Comparison of ENCODE assay signal across 17 mouse cellular contexts in the genomic region with DNA sequence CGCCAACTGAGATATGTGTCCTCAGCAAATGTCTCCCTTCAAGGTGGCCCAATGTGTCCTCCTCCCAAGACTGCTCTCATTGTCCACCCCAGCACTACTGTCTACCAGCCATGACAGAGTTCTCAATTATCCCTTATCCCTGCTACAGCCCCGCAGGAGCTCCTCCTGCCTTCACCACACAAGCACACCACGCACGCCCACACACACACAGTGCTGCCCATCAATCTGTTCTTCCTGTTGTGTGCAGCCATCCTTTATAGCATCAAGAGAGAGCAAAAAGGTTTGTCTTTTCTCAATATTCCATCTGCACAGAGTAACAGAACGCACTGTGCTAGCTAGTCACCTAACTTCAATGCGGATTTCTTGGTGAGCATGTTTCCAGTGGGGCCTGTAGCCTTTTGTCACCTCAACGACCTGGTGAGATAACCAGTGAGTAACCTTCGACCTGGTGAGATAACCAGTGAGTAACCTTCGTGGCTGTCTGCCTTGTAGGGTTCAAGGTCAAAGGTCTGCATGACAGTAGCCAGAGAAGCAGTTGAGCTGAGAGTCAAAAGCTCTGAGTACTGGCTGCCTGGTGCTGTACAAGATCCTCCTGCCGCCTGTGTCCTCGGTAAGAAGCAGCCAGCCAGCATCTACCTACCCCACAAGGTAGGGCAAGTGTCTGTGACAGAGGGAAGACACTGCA. TPM values are rescaled to one million over a fixed set of nuclear protein-coding genes. Genes with fewer than 3 reads are reported as not detected.
ATAC-seq and TF ChIP-seq lines count a peak whose summit lies in the region.
"Had no signal": no experiment of that assay in that cellular context is flagged by ENCODE, and none has a peak within 500 bp of the region (broad histone marks: within the 10 kb centered on the region; RNA-seq: fewer than 3 reads in every experiment).

No protein-coding gene starts in this region.

- WGBS in intestine, postnatal 0 days = 69% methylated on average over 11 of the region's 11 CpGs
- 78% methylated on average over 11 of the region's 11 CpGs for WGBS in intestine, embryonic 15.5 days
- WGBS in liver, embryonic 15.5 days (ENCODE audit: insufficient replicate concordance) = 70% methylated on average over 11 of the region's 11 CpGs
- 79% methylated on average over 11 of the region's 11 CpGs for WGBS in liver, embryonic 12.5 days (ENCODE audit: insufficient replicate concordance)
- WGBS in small intestine, adult 2 months = 67% methylated on average over 11 of the region's 11 CpGs
- WGBS in hindbrain, embryonic 16.5 days = 91% methylated on average over 11 of the region's 11 CpGs

- no peak overlapping the region for H3K4me2 ChIP-seq in intestine, postnatal 0 days (replicated peaks; ENCODE audit: low read depth)
- H3K4me2 ChIP-seq in intestine, embryonic 15.5 days (replicated peaks) = no peak overlapping the region
- no peak overlapping the region for H3K4me2 ChIP-seq in liver, embryonic 15.5 days
- no peak overlapping the region for H3K4me2 ChIP-seq in liver, embryonic 12.5 days
- H3K4me2 ChIP-seq in hindbrain, embryonic 16.5 days (ENCODE audit: low read length) = no peak overlapping the region
- H3K4me2 ChIP-seq: embryonic facial prominence, embryonic 12.5 days; heart, embryonic 13.5 days; hindbrain, embryonic 14.5 days; limb, embryonic 12.5 days; midbrain, embryonic 11.5 days had no signal

- no peak for TF ChIP-seq POLR2A in small intestine, adult 2 months (IDR thresholded peaks at IDR 0.05; ENCODE audit: low read depth, low read length)

- no peaks in the 10 kb centered on the region for H3K27me3 ChIP-seq in intestine, postnatal 0 days (replicated peaks; ENCODE audit: control insufficient read depth, insufficient read depth, low read length)
- no peaks in the 10 kb centered on the region for H3K27me3 ChIP-seq in intestine, embryonic 15.5 days (replicated peaks)
- H3K27me3 ChIP-seq in liver, embryonic 15.5 days = no peaks in the 10 kb centered on the region
- no peaks in the 10 kb centered on the region for H3K27me3 ChIP-seq in liver, embryonic 12.5 days (replicated peaks)
- no peaks in the 10 kb centered on the region for H3K27me3 ChIP-seq in small intestine, adult 2 months (ENCODE audit: control insufficient read depth, insufficient read depth, low read length)
- H3K27me3 ChIP-seq in hindbrain, embryonic 16.5 days (replicated peaks; ENCODE audit: control insufficient read depth, insufficient read depth, low read length) = no peaks in the 10 kb centered on the region
- H3K27me3 ChIP-seq: embryonic facial prominence, embryonic 12.5 days; heart, embryonic 13.5 days; limb, embryonic 12.5 days had no signal

- TF ChIP-seq CTCF in intestine, postnatal 0 days (IDR thresholded peaks at IDR 0.05; ENCODE audit: low read depth) = no peak
- no peak for TF ChIP-seq CTCF in small intestine, adult 2 months (IDR thresholded peaks at IDR 0.05; ENCODE audit: extremely low read depth, insufficient read length, insufficient replicate concordance, low read depth, low read length)

- H3K9me3 ChIP-seq in intestine, postnatal 0 days (ENCODE audit: control insufficient read depth) = no peaks in the 10 kb centered on the region
- no peaks in the 10 kb centered on the region for H3K9me3 ChIP-seq in intestine, embryonic 15.5 days
- no peaks in the 10 kb centered on the region for H3K9me3 ChIP-seq in liver, embryonic 15.5 days (replicated peaks)
- no peaks in the 10 kb centered on the region for H3K9me3 ChIP-seq in liver, embryonic 12.5 days (replicated peaks)
- no peaks in the 10 kb centered on the region for H3K9me3 ChIP-seq in hindbrain, embryonic 16.5 days (ENCODE audit: control insufficient read depth, low read length)
- H3K9me3 ChIP-seq: embryonic facial prominence, embryonic 12.5 days; heart, embryonic 13.5 days; limb, embryonic 12.5 days had no signal

- no peak overlapping the region for H3K9ac ChIP-seq in intestine, postnatal 0 days (ENCODE audit: low read depth, low read length)
- no peak overlapping the region for H3K9ac ChIP-seq in intestine, embryonic 15.5 days
- no peak overlapping the region for H3K9ac ChIP-seq in liver, embryonic 15.5 days
- H3K9ac ChIP-seq in liver, embryonic 12.5 days = no peak overlapping the region
- H3K9ac ChIP-seq in hindbrain, embryonic 16.5 days (ENCODE audit: low read depth, low read length) = no peak overlapping the region
- H3K9ac ChIP-seq: embryonic facial prominence, embryonic 12.5 days; heart, embryonic 13.5 days; hindbrain, embryonic 14.5 days; limb, embryonic 12.5 days had no signal

- H3K4me1 ChIP-seq in intestine, postnatal 0 days (replicated peaks; ENCODE audit: control insufficient read depth, insufficient read depth, low read length) = peaks cover 6% of the 10 kb centered on the region; the same call in 1 of the 2 replicates
- H3K4me1 ChIP-seq in intestine, embryonic 15.5 days (replicated peaks) = peaks cover 15% of the 10 kb centered on the region
- peaks cover 42% of the 10 kb centered on the region for H3K4me1 ChIP-seq in liver, embryonic 15.5 days (replicated peaks)
- peaks cover 37% of the 10 kb centered on the region for H3K4me1 ChIP-seq in liver, embryonic 12.5 days
- H3K4me1 ChIP-seq in small intestine, adult 2 months (ENCODE audit: control insufficient read depth, insufficient read depth, insufficient read length, low read length) = peaks cover 40% of the 10 kb centered on the region
- H3K4me1 ChIP-seq in hindbrain, embryonic 16.5 days (ENCODE audit: control insufficient read depth, insufficient read depth, low read depth, low read length) = peaks cover 19% of the 10 kb centered on the region

- no peak overlapping the region for H3K4me3 ChIP-seq in intestine, postnatal 0 days (ENCODE audit: low read depth, low read length)
- H3K4me3 ChIP-seq in intestine, embryonic 15.5 days (replicated peaks) = no peak overlapping the region
- no peak overlapping the region for H3K4me3 ChIP-seq in liver, embryonic 15.5 days (replicated peaks)
- H3K4me3 ChIP-seq in liver, embryonic 12.5 days = no peak overlapping the region
- H3K4me3 ChIP-seq in small intestine, adult 2 months (ENCODE audit: low read depth, low read length) = peak overlapping the region; percentile 5; the same call in 1 of the 2 replicates
- no peak overlapping the region for H3K4me3 ChIP-seq in hindbrain, embryonic 16.5 days (ENCODE audit: low read length)
- H3K4me3 ChIP-seq: embryonic facial prominence, embryonic 12.5 days; gastrocnemius, adult 2 months; heart, adult 2 months; heart, embryonic 13.5 days; left cerebral cortex, adult 2 months; limb, embryonic 12.5 days had no signal

- peak overlapping the region; percentile 64 for H3K27ac ChIP-seq in intestine, postnatal 0 days (ENCODE audit: low read depth, low read length)
- H3K27ac ChIP-seq in intestine, embryonic 15.5 days = no peak overlapping the region
- H3K27ac ChIP-seq in liver, embryonic 15.5 days (replicated peaks) = peak overlapping the region; percentile 14; the same call in 1 of the 2 replicates
- no peak overlapping the region for H3K27ac ChIP-seq in liver, embryonic 12.5 days
- peak overlapping the region; percentile 73 for H3K27ac ChIP-seq in small intestine, adult 2 months (ENCODE audit: insufficient read depth, low read depth, low read length)
- no peak overlapping the region for H3K27ac ChIP-seq in hindbrain, embryonic 16.5 days (ENCODE audit: low read depth, low read length)
- H3K27ac ChIP-seq: embryonic facial prominence, embryonic 12.5 days; gastrocnemius, adult 2 months; heart, adult 2 months; heart, embryonic 13.5 days; hindbrain, embryonic 14.5 days; kidney, postnatal 0 days; left cerebral cortex, adult 2 months; limb, embryonic 12.5 days had no signal

- peaks cover 71% of the 10 kb centered on the region for H3K36me3 ChIP-seq in intestine, postnatal 0 days (ENCODE audit: control insufficient read depth, insufficient read depth)
- H3K36me3 ChIP-seq in intestine, embryonic 15.5 days = peaks cover 41% of the 10 kb centered on the region
- peaks cover 87% of the 10 kb centered on the region for H3K36me3 ChIP-seq in liver, embryonic 15.5 days (replicated peaks)
- H3K36me3 ChIP-seq in liver, embryonic 12.5 days = peaks cover 87% of the 10 kb centered on the region
- H3K36me3 ChIP-seq in small intestine, adult 2 months (ENCODE audit: control insufficient read depth, insufficient read depth, low read length) = peaks cover 58% of the 10 kb centered on the region
- peaks cover 40% of the 10 kb centered on the region for H3K36me3 ChIP-seq in hindbrain, embryonic 16.5 days (ENCODE audit: control insufficient read depth, insufficient read depth, low read length)

- no peak for ATAC-seq in intestine, postnatal 0 days
- ATAC-seq in intestine, embryonic 15.5 days = no peak
- ATAC-seq in liver, embryonic 15.5 days (ENCODE audit: insufficient read depth) = no peak
- ATAC-seq in liver, embryonic 12.5 days = no peak
- ATAC-seq in hindbrain, embryonic 16.5 days = no peak
- ATAC-seq: forebrain, embryonic 14.5 days; midbrain, embryonic 16.5 days had no signal

RNA-seq across cellular contexts. Expression of a gene that starts 5.0 kb away (rescaled TPM):
- polyA plus RNA-seq in intestine, postnatal 0 days (2015; fragmentation: Nextera tagmentation; extraction: Ambion mirVana) = 90.3 and 95.4 TPM in 2 replicates
- polyA plus RNA-seq in intestine, embryonic 15.5 days (2015; fragmentation: Nextera tagmentation; extraction: Ambion mirVana) = 78.8 and 90.9 TPM in 2 replicates
- polyA plus RNA-seq in liver, embryonic 15.5 days (2015; fragmentation: Nextera tagmentation; extraction: Ambion mirVana) = 38.9 and 39.3 TPM in 2 replicates
- 46.2 and 51.8 TPM in 2 replicates for polyA plus RNA-seq in liver, embryonic 12.5 days (2016; fragmentation: Nextera tagmentation; extraction: Ambion mirVana)
- polyA plus RNA-seq in small intestine, adult 2 months (2012; rRNA removed) = 38.8 and 78.6 TPM in 2 replicates
- polyA plus RNA-seq in hindbrain, embryonic 16.5 days (2015; fragmentation: Nextera tagmentation; extraction: Ambion mirVana) = 94.2 and 94.8 TPM in 2 replicates

RNA-seq across cellular contexts. Expression of a gene that starts 10.0 kb away (rescaled TPM):
- polyA plus RNA-seq in intestine, postnatal 0 days (2015; fragmentation: Nextera tagmentation; extraction: Ambion mirVana) = 13.3 and 14.6 TPM in 2 replicates
- 22.4 and 25.4 TPM in 2 replicates for polyA plus RNA-seq in intestine, embryonic 15.5 days (2015; fragmentation: Nextera tagmentation; extraction: Ambion mirVana)
- polyA plus RNA-seq in liver, embryonic 15.5 days (2015; fragmentation: Nextera tagmentation; extraction: Ambion mirVana) = 14.6 and 16.1 TPM in 2 replicates
- 21.3 and 21.8 TPM in 2 replicates for polyA plus RNA-seq in liver, embryonic 12.5 days (2016; fragmentation: Nextera tagmentation; extraction: Ambion mirVana)
- polyA plus RNA-seq in small intestine, adult 2 months (2012; rRNA removed) = 8.0 and 8.2 TPM in 2 replicates
- polyA plus RNA-seq in hindbrain, embryonic 16.5 days (2015; fragmentation: Nextera tagmentation; extraction: Ambion mirVana) = 18.0 and 20.4 TPM in 2 replicates

RNA-seq across cellular contexts. Expression of a gene that starts 19.3 kb away (rescaled TPM):
- 28.2 and 29.3 TPM in 2 replicates for polyA plus RNA-seq in intestine, postnatal 0 days (2015; fragmentation: Nextera tagmentation; extraction: Ambion mirVana)
- polyA plus RNA-seq in intestine, embryonic 15.5 days (2015; fragmentation: Nextera tagmentation; extraction: Ambion mirVana) = 48.3 and 49.6 TPM in 2 replicates
- polyA plus RNA-seq in liver, embryonic 15.5 days (2015; fragmentation: Nextera tagmentation; extraction: Ambion mirVana) = 23.1 and 24.6 TPM in 2 replicates
- 36.9 and 41.2 TPM in 2 replicates for polyA plus RNA-seq in liver, embryonic 12.5 days (2016; fragmentation: Nextera tagmentation; extraction: Ambion mirVana)
- polyA plus RNA-seq in small intestine, adult 2 months (2012; rRNA removed) = 5.3 and 9.0 TPM in 2 replicates
- polyA plus RNA-seq in hindbrain, embryonic 16.5 days (2015; fragmentation: Nextera tagmentation; extraction: Ambion mirVana) = 92.1 and 93.0 TPM in 2 replicates

RNA-seq across cellular contexts. Expression of a gene that starts 19.4 kb away (rescaled TPM):
- polyA plus RNA-seq in intestine, postnatal 0 days (2015; fragmentation: Nextera tagmentation; extraction: Ambion mirVana) = 4.0 and 5.2 TPM in 2 replicates
- polyA plus RNA-seq in intestine, embryonic 15.5 days (2015; fragmentation: Nextera tagmentation; extraction: Ambion mirVana) = 11.9 and 15.2 TPM in 2 replicates
- 4.3 and 4.8 TPM in 2 replicates for polyA plus RNA-seq in liver, embryonic 15.5 days (2015; fragmentation: Nextera tagmentation; extraction: Ambion mirVana)
- polyA plus RNA-seq in liver, embryonic 12.5 days (2016; fragmentation: Nextera tagmentation; extraction: Ambion mirVana) = 7.6 and 8.4 TPM in 2 replicates
- 5.1 TPM in 2 replicates for polyA plus RNA-seq in small intestine, adult 2 months (2012; rRNA removed)
- polyA plus RNA-seq in hindbrain, embryonic 16.5 days (2015; fragmentation: Nextera tagmentation; extraction: Ambion mirVana) = 42.9 and 53.2 TPM in 2 replicates

RNA-seq across cellular contexts. Expression of a gene that starts 33.0 kb away (rescaled TPM):
- 2.8 and 3.6 TPM in 2 replicates for polyA plus RNA-seq in intestine, postnatal 0 days (2015; fragmentation: Nextera tagmentation; extraction: Ambion mirVana)
- polyA plus RNA-seq in intestine, embryonic 15.5 days (2015; fragmentation: Nextera tagmentation; extraction: Ambion mirVana) = 2.8 and 4.3 TPM in 2 replicates
- 0.29 and 0.33 TPM in 2 replicates for polyA plus RNA-seq in liver, embryonic 15.5 days (2015; fragmentation: Nextera tagmentation; extraction: Ambion mirVana)
- 0.25 and 0.63 TPM in 2 replicates for polyA plus RNA-seq in liver, embryonic 12.5 days (2016; fragmentation: Nextera tagmentation; extraction: Ambion mirVana)
- polyA plus RNA-seq in small intestine, adult 2 months (2012; rRNA removed) = 5.9 and 10.9 TPM in 2 replicates
- polyA plus RNA-seq in hindbrain, embryonic 16.5 days (2015; fragmentation: Nextera tagmentation; extraction: Ambion mirVana) = 6.3 and 6.9 TPM in 2 replicates

Comparison
In these comparisons a context has a peak if more than half of its experiments do, and no peak if none do; other contexts are left out.
1. H3K27ac ChIP-seq: peak in intestine, postnatal 0 days (single experiment), liver, embryonic 15.5 days (single experiment) and small intestine, adult 2 months (single experiment); none in intestine, embryonic 15.5 days (single experiment), liver, embryonic 12.5 days (single experiment) and hindbrain, embryonic 16.5 days (single experiment).